Mouse (Mus musculus): ENCODE results near the gene Zfp663. TPM values are rescaled to one million over a fixed set of nuclear protein-coding genes. Genes with fewer than 3 reads are reported as not detected.

Gene Zfp663
- polyA plus RNA-seq, 1 experiment from 2014 or later: 1.2 TPM

GRCm38 (mm10) chr2:165314197-165314596, 54.3 kb downstream of the Zfp663 start:
- H3K36me3 ChIP-seq (ENCODE audit: insufficient read depth, low read length): peaks cover 37% of the 10 kb centered on the region
- no peak overlapping the region for H3K4me2 ChIP-seq (replicated peaks; ENCODE audit: low read depth, low read length)
- no peak overlapping the region for H3K9ac ChIP-seq (replicated peaks; ENCODE audit: low read depth)
- no peak for ATAC-seq
- H3K27me3 ChIP-seq (replicated peaks; ENCODE audit: insufficient read depth, low read length): no peaks in the 10 kb centered on the region
- no peak for DNase-seq (ENCODE audit: low spot score)
- TF ChIP-seq CTCF (IDR thresholded peaks at IDR 0.05) (no peak), EP300 (IDR thresholded peaks at IDR 0.05) (no peak)
- no peaks in the 10 kb centered on the region for H3K9me3 ChIP-seq (ENCODE audit: low read length)
- 88% methylated on average over 8 of the region's 8 CpGs for WGBS
- H3K4me1 ChIP-seq (ENCODE audit: insufficient read depth, low read depth, low read length): peaks cover 18% of the 10 kb centered on the region; the same call in 1 of the 2 replicates
- no peak overlapping the region for H3K27ac ChIP-seq (ENCODE audit: low read length)
- H3K4me3 ChIP-seq (ENCODE audit: low read depth, low read length): no peak overlapping the region

GRCm38 (mm10) chr2:165312381-165312780, 56.1 kb downstream of the Zfp663 start:
- no peak overlapping the region for H3K4me3 ChIP-seq (ENCODE audit: low read depth, low read length)
- H3K9ac ChIP-seq (replicated peaks; ENCODE audit: low read depth): no peak overlapping the region
- no peaks in the 10 kb centered on the region for H3K9me3 ChIP-seq (ENCODE audit: low read length)
- H3K27me3 ChIP-seq (replicated peaks; ENCODE audit: insufficient read depth, low read length): no peaks in the 10 kb centered on the region
- H3K4me2 ChIP-seq (replicated peaks; ENCODE audit: low read depth, low read length): no peak overlapping the region
- ATAC-seq (no peak), DNase-seq (ENCODE audit: low spot score) (no peak)
- H3K36me3 ChIP-seq (ENCODE audit: insufficient read depth, low read length): peaks cover 43% of the 10 kb centered on the region
- no peak overlapping the region for H3K27ac ChIP-seq (ENCODE audit: low read length)
- TF ChIP-seq EP300 (IDR thresholded peaks at IDR 0.05): no peak
- 72% methylated on average over 7 of the region's 7 CpGs for WGBS
- peaks cover 4% of the 10 kb centered on the region; the same call in 1 of the 2 replicates for H3K4me1 ChIP-seq (ENCODE audit: insufficient read depth, low read depth, low read length)

- no peak overlapping the region for H3K4me3 ChIP-seq (ENCODE audit: low read depth, low read length)
- no peak overlapping the region for H3K4me2 ChIP-seq (replicated peaks; ENCODE audit: low read depth, low read length)
- H3K9me3 ChIP-seq (ENCODE audit: low read length): no peaks in the 10 kb centered on the region
- no peaks in the 10 kb centered on the region for H3K4me1 ChIP-seq (ENCODE audit: insufficient read depth, low read depth, low read length)
- H3K36me3 ChIP-seq (ENCODE audit: insufficient read depth, low read length): peaks cover 47% of the 10 kb centered on the region
- WGBS: 87% methylated on average over 12 of the region's 12 CpGs
- no peaks in the 10 kb centered on the region for H3K27me3 ChIP-seq (replicated peaks; ENCODE audit: insufficient read depth, low read length)
- no peak overlapping the region for H3K27ac ChIP-seq (ENCODE audit: low read length)
- no peak for DNase-seq (ENCODE audit: low spot score)
- TF ChIP-seq CTCF (IDR thresholded peaks at IDR 0.05) (no peak), EP300 (IDR thresholded peaks at IDR 0.05) (no peak)
- no peak for ATAC-seq
- H3K9ac ChIP-seq (replicated peaks; ENCODE audit: low read depth): no peak overlapping the region
Observed at GRCm38 (mm10) chr2:165311577-165311976, 57.0 kb downstream of the Zfp663 start.

- no peak overlapping the region for H3K4me2 ChIP-seq (replicated peaks; ENCODE audit: low read depth, low read length)
- no peak for DNase-seq (ENCODE audit: low spot score)
- no peaks in the 10 kb centered on the region for H3K27me3 ChIP-seq (replicated peaks; ENCODE audit: insufficient read depth, low read length)
- H3K27ac ChIP-seq (ENCODE audit: low read length): no peak overlapping the region
- H3K4me3 ChIP-seq (ENCODE audit: low read depth, low read length): no peak overlapping the region
- H3K9me3 ChIP-seq (ENCODE audit: low read length): no peaks in the 10 kb centered on the region
- no peaks in the 10 kb centered on the region for H3K4me1 ChIP-seq (ENCODE audit: insufficient read depth, low read depth, low read length)
- H3K9ac ChIP-seq (replicated peaks; ENCODE audit: low read depth): no peak overlapping the region
- TF ChIP-seq CTCF (IDR thresholded peaks at IDR 0.05) (no peak), EP300 (IDR thresholded peaks at IDR 0.05) (no peak)
- WGBS: 79% methylated on average over 13 of the region's 13 CpGs
- H3K36me3 ChIP-seq (ENCODE audit: insufficient read depth, low read length): peaks cover 47% of the 10 kb centered on the region
- ATAC-seq: no peak
Observed at GRCm38 (mm10) chr2:165310818-165311425, 57.6 kb downstream of the Zfp663 start.

- Histone ChIP-seq H3K27me3 (replicated peaks; ENCODE audit: insufficient read depth, low read length) (no peaks in the 10 kb centered on the region), H3K4me3 (ENCODE audit: low read depth, low read length) (no peak overlapping the region), H3K9ac (replicated peaks; ENCODE audit: low read depth) (no peak overlapping the region), H3K27ac (ENCODE audit: low read length) (no peak overlapping the region), H3K4me1 (ENCODE audit: insufficient read depth, low read depth, low read length) (no peaks in the 10 kb centered on the region), H3K4me2 (replicated peaks; ENCODE audit: low read depth, low read length) (no peak overlapping the region), H3K9me3 (ENCODE audit: low read length) (no peaks in the 10 kb centered on the region), H3K36me3 (ENCODE audit: insufficient read depth, low read length) (peaks cover 41% of the 10 kb centered on the region)
- DNase-seq (ENCODE audit: low spot score): no peak
- WGBS: 86% methylated on average over 6 of the region's 6 CpGs
- ATAC-seq: no peak
- TF ChIP-seq CTCF (IDR thresholded peaks at IDR 0.05) (no peak), EP300 (IDR thresholded peaks at IDR 0.05) (no peak)
Observed at GRCm38 (mm10) chr2:165307801-165308200, 60.7 kb downstream of the Zfp663 start.

GRCm38 (mm10) chr2:165305438-165305837, 63.1 kb downstream of the Zfp663 start:
- DNase-seq (ENCODE audit: low spot score) (peak; percentile 76), ATAC-seq (peak; percentile 84)
- WGBS: 56% methylated on average over 8 of the region's 8 CpGs
- Histone ChIP-seq H3K9me3 (ENCODE audit: low read length) (no peaks in the 10 kb centered on the region), H3K4me1 (ENCODE audit: insufficient read depth, low read depth, low read length) (no peaks in the 10 kb centered on the region), H3K4me2 (replicated peaks; ENCODE audit: low read depth, low read length) (no peak overlapping the region), H3K4me3 (ENCODE audit: low read depth, low read length) (no peak overlapping the region), H3K9ac (replicated peaks; ENCODE audit: low read depth) (no peak overlapping the region), H3K36me3 (ENCODE audit: insufficient read depth, low read length) (peaks cover 33% of the 10 kb centered on the region; the same call in 1 of the 2 replicates), H3K27me3 (replicated peaks; ENCODE audit: insufficient read depth, low read length) (no peaks in the 10 kb centered on the region), H3K27ac (ENCODE audit: low read length) (no peak overlapping the region)
- TF ChIP-seq EP300 (IDR thresholded peaks at IDR 0.05): no peak
- no peak for TF ChIP-seq CTCF (IDR thresholded peaks at IDR 0.05)

All from lung, postnatal 0 days (tissue).